Mouse (Mus musculus) liver, embryonic 11.5 days (tissue): Measurements from ENCODE around the gene Abcc6. TPM values are rescaled to one million over a fixed set of nuclear protein-coding genes. Genes with fewer than 3 reads are reported as not detected.

Source experiments
- ATAC-seq: fragments of 200-750 bp; cut with Nextera tagmentation; replicated peaks from 2 replicates; pipeline ENCODE4 v1.8.0; 2017; ENCODE audit warnings: moderate number of reproducible peaks, mild to moderate bottlenecking, moderate TSS enrichment, moderate library complexity; ENCODE audit not compliant: low FRiP score
- DNase-seq: peaks from one replicate; pipeline ENCODE4 v3.0.0-alpha.2; 2017; ENCODE audit warnings: low spot score
- H3K27ac ChIP-seq: fragments of 300-500 bp; sonication (generic); 2 replicates; pipeline ENCODE4 v1.5.1; 2014; ENCODE audit warnings: mild to moderate bottlenecking, low read depth, low read length, control low read depth
- H3K27me3 ChIP-seq: fragments of 300-500 bp; sonication (generic); replicated peaks from 2 replicates; pipeline ENCODE4 v1.6.1; 2014; ENCODE audit warnings: low read length, mixed read lengths; ENCODE audit not compliant: control insufficient read depth, insufficient read depth
- H3K36me3 ChIP-seq: fragments of 300-500 bp; sonication (generic); 2 replicates; pipeline ENCODE4 v1.6.1; 2014; ENCODE audit warnings: mild to moderate bottlenecking, low read length, moderate library complexity, mixed read lengths; ENCODE audit not compliant: control insufficient read depth, insufficient read depth
- H3K4me1 ChIP-seq: fragments of 300-500 bp; sonication (generic); replicated peaks from 2 replicates; pipeline ENCODE4 v1.6.1; 2014; ENCODE audit warnings: low read length, mixed read lengths; ENCODE audit not compliant: control insufficient read depth, insufficient read depth
- H3K4me2 ChIP-seq: fragments of 300-500 bp; sonication (generic); 2 replicates; pipeline ENCODE4 v1.6.1; 2014; ENCODE audit warnings: mild to moderate bottlenecking, control low read depth, moderate library complexity
- H3K4me3 ChIP-seq: fragments of 300-500 bp; sonication (generic); 2 replicates; pipeline ENCODE4 v1.5.1; 2014; ENCODE audit warnings: low read depth, low read length, control low read depth
- H3K9ac ChIP-seq: fragments of 300-500 bp; sonication (generic); 2 replicates; pipeline ENCODE4 v1.6.1; 2014; ENCODE audit warnings: low read depth, low read length, control low read depth
- H3K9me3 ChIP-seq: fragments of 300-500 bp; sonication (generic); 2 replicates; pipeline ENCODE4 v1.6.1; 2016; ENCODE audit warnings: low read length, inconsistent platforms, mixed read lengths; ENCODE audit not compliant: control insufficient read depth
- WGBS: fragments of 180-500 bp; shearing (Covaris S2); extraction: QIAGEN DNeasy Blood & Tissue Kit; methylation state at CpG from one replicate; pipeline ENCODE4 v1.1.7; 2014; 5-methylcytosine and 5-hydroxymethylcytosine counted together
- polyA plus RNA-seq: library from polyadenylated mRNA; unstranded; fragments of >200 nt; fragmentation: Nextera tagmentation; extraction: Ambion mirVana; gene quantifications from 2 replicates; pipeline ENCODE4 v1.2.1, GENCODE M21; 2014

Gene Abcc6
- polyA plus RNA-seq = 5.2 and 5.4 TPM in 2 replicates

DNA sequence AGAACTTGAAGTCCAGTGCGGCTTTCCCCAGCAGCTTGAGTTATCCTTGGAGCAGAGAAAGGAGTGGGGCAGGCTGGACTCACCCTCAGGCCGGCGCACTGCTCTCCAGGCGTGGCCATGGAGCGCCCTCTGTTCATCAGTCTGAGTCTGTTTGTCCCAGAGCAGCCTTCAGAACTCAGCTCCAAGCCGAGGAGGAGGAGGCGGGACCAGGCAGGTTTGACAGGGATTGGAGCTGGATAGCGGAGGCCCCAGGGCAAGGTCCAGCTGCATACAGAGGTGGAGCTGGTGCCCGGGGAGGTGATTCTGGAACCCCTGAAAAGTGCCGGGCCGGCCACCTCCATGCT is at the start of gene Abcc6:
TSS of gene Abcc6 (minus strand) at position 158 of the 344 bp plus-strand sequence.
- Histone ChIP-seq H3K9me3 (no peaks in the 10 kb centered on the region), H3K4me1 (peaks cover 20% of the 10 kb centered on the region), H3K27me3 (no peaks in the 10 kb centered on the region), H3K27ac (peak within 1 kb of the TSS; percentile 77), H3K9ac (no peak within 1 kb of the TSS), H3K36me3 (no peaks in the 10 kb centered on the region), H3K4me3 (no peak within 1 kb of the TSS), H3K4me2 (peak within 1 kb of the TSS; percentile 21)
- DNase-seq (peak; percentile 54), ATAC-seq (no peak; the same call in 1 of the 2 replicates)
- WGBS = 22% methylated on average over 11 of the region's 11 CpGs

- no peak for DNase-seq
- WGBS = 90% methylated on average over 12 of the region's 12 CpGs
- H3K9me3 ChIP-seq = no peaks in the 10 kb centered on the region
- ATAC-seq = no peak
- no peak overlapping the region for H3K9ac ChIP-seq
- H3K4me2 ChIP-seq = no peak overlapping the region
- H3K27me3 ChIP-seq = no peaks in the 10 kb centered on the region
- no peak overlapping the region for H3K4me3 ChIP-seq
- no peaks in the 10 kb centered on the region for H3K4me1 ChIP-seq
- H3K27ac ChIP-seq = no peak overlapping the region
- peaks cover 39% of the 10 kb centered on the region for H3K36me3 ChIP-seq
Measured at GRCm38 (mm10) chr7:46077675-46078074, 47.6 kb upstream of the Abcc6 start.

GRCm38 (mm10) chr7:46076844-46077243 is 46.7 kb upstream of the Abcc6 start:
- 89% methylated on average over 7 of the region's 7 CpGs for WGBS
- H3K4me2 ChIP-seq = no peak overlapping the region
- peaks cover 40% of the 10 kb centered on the region for H3K36me3 ChIP-seq
- no peaks in the 10 kb centered on the region for H3K4me1 ChIP-seq
- no peak overlapping the region for H3K9ac ChIP-seq
- H3K27me3 ChIP-seq = no peaks in the 10 kb centered on the region
- no peak overlapping the region for H3K4me3 ChIP-seq
- ATAC-seq (0 out of 2 replicates have a peak, but pooled peaks have one; percentile 36), DNase-seq (no peak)
- H3K27ac ChIP-seq = no peak overlapping the region
- no peaks in the 10 kb centered on the region for H3K9me3 ChIP-seq

DNA sequence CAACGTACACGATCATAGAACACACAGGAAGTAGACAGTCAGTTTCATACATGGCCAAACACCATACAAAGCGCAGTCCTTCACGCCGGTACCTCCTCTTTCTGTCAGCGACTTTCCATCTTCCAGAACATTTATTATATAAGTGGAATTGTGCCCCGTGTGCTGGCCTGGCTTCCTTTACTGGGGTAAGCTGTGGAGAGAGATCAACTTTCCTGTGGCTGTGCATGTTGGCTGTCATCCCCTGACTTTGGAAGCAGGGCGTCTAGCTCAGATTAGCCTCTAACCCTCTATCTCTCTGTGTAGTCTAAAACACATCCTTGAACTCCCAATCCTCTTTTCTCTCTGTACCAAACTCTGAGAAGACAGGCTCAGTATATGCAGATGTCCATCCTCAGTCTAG is 38.7 kb upstream of the Abcc6 start:
- Histone ChIP-seq H3K4me3 (no peak overlapping the region), H3K4me1 (no peaks in the 10 kb centered on the region), H3K36me3 (peaks cover 65% of the 10 kb centered on the region), H3K9me3 (no peaks in the 10 kb centered on the region), H3K4me2 (no peak overlapping the region), H3K27me3 (no peaks in the 10 kb centered on the region), H3K27ac (no peak overlapping the region), H3K9ac (no peak overlapping the region)
- 92% methylated on average over 8 of the region's 8 CpGs for WGBS
- DNase-seq = no peak
- no peak for ATAC-seq

GRCm38 (mm10) chr7:46063296-46063695 is 33.2 kb upstream of the Abcc6 start:
- Histone ChIP-seq H3K9me3 (no peaks in the 10 kb centered on the region), H3K27me3 (no peaks in the 10 kb centered on the region), H3K9ac (no peak overlapping the region), H3K27ac (no peak overlapping the region), H3K4me2 (no peak overlapping the region), H3K4me3 (no peak overlapping the region), H3K36me3 (peaks cover 62% of the 10 kb centered on the region), H3K4me1 (no peaks in the 10 kb centered on the region)
- ATAC-seq (no peak), DNase-seq (no peak)
- 91% methylated on average over 6 of the region's 6 CpGs for WGBS

GRCm38 (mm10) chr7:46061614-46062013 is 31.5 kb upstream of the Abcc6 start:
- H3K4me2 ChIP-seq = no peak overlapping the region
- no peaks in the 10 kb centered on the region for H3K4me1 ChIP-seq
- H3K9me3 ChIP-seq = no peaks in the 10 kb centered on the region
- 95% methylated on average over 16 of the region's 16 CpGs for WGBS
- no peak overlapping the region for H3K9ac ChIP-seq
- no peak overlapping the region for H3K27ac ChIP-seq
- no peak for DNase-seq
- no peak for ATAC-seq
- H3K36me3 ChIP-seq = peaks cover 61% of the 10 kb centered on the region
- no peak overlapping the region for H3K4me3 ChIP-seq
- no peaks in the 10 kb centered on the region for H3K27me3 ChIP-seq

DNA sequence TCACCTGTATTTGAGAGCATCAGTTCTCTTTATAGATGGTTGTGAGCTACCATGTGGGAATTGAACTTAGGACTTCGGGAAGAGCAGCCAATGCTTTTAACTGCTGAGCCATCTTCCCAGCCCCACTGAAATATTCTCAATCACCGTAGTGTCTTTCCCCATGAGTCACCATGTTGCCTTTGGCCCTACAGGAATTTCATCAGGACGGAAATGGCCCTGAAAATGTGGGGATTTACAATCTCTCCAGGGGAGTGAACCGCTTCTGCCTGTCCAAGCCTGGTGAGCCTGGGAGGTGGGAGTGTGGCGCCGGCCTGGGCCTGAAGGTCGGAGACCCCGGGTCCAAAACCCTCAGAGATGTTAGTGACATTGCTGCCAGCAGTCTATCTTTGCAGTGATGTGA is 30.6 kb upstream of the Abcc6 start:
- WGBS = 90% methylated on average over 8 of the region's 8 CpGs
- peaks cover 59% of the 10 kb centered on the region for H3K36me3 ChIP-seq
- no peak for ATAC-seq

DNA sequence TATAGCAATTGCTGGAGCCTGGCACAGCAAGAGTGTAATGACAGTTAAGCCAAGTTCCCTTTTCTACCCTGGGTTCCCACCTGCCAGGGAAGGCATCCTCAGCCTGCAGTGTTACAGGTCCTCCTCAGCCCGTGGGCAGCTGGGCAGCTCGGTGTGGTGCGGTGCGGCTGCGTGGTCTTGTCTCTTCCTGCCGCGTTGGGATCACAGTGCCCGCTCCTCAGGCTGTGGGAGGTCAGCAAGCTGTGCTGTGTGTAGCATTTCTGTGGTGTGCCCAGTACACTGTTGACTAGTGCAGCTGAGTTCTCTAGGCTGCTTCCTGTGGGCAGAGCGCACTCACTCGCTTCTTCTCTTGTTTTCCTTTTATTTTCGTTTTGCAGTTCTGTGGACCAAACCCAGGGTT is 28.8 kb upstream of the Abcc6 start:
- no peak overlapping the region for H3K4me3 ChIP-seq
- no peak overlapping the region for H3K4me2 ChIP-seq
- peaks cover 67% of the 10 kb centered on the region for H3K36me3 ChIP-seq
- H3K9ac ChIP-seq = no peak overlapping the region
- ATAC-seq (no peak), DNase-seq (no peak)
- no peaks in the 10 kb centered on the region for H3K27me3 ChIP-seq
- no peaks in the 10 kb centered on the region for H3K9me3 ChIP-seq
- H3K27ac ChIP-seq = no peak overlapping the region
- WGBS = 87% methylated on average over 11 of the region's 11 CpGs
- no peaks in the 10 kb centered on the region for H3K4me1 ChIP-seq

More for the DNA sequence above, 30.6 kb upstream of the Abcc6 start:
- no peak for DNase-seq
- no peak overlapping the region for H3K4me2 ChIP-seq
- no peak overlapping the region for H3K27ac ChIP-seq
- no peaks in the 10 kb centered on the region for H3K9me3 ChIP-seq
- no peaks in the 10 kb centered on the region for H3K27me3 ChIP-seq
- no peak overlapping the region for H3K9ac ChIP-seq
- H3K4me1 ChIP-seq = no peaks in the 10 kb centered on the region
- no peak overlapping the region for H3K4me3 ChIP-seq

DNA sequence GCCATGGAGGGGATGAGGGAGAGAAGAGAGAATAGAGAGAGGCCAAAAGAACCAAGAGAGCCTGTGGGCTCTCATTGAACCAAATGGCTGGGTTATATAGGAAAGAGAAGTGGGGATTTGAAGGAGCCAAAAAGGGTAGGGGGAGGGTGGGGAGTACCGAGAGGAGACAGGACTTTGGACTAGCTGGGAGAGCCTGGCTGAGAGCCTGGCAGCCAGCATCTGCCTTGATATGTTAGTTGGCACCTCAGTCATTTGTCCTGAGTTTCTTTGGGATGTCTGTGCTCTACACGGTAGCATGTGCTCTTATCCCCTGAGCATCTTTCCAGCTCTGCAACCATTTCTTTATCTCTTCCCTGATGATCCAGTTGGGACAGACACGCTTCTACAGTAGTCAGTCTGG is 23.5 kb upstream of the Abcc6 start:
- no peak overlapping the region for H3K4me3 ChIP-seq
- peaks cover 47% of the 10 kb centered on the region; the same call in 1 of the 2 replicates for H3K36me3 ChIP-seq
- H3K9me3 ChIP-seq = no peaks in the 10 kb centered on the region
- 92% methylated on average over 3 of the region's 3 CpGs for WGBS
- no peaks in the 10 kb centered on the region for H3K27me3 ChIP-seq
- H3K9ac ChIP-seq = no peak overlapping the region
- DNase-seq (no peak), ATAC-seq (no peak)
- no peaks in the 10 kb centered on the region for H3K4me1 ChIP-seq
- H3K4me2 ChIP-seq = no peak overlapping the region
- no peak overlapping the region for H3K27ac ChIP-seq
